Comparison of ENCODE assay signal across 14 mouse cellular contexts in the genomic region with DNA sequence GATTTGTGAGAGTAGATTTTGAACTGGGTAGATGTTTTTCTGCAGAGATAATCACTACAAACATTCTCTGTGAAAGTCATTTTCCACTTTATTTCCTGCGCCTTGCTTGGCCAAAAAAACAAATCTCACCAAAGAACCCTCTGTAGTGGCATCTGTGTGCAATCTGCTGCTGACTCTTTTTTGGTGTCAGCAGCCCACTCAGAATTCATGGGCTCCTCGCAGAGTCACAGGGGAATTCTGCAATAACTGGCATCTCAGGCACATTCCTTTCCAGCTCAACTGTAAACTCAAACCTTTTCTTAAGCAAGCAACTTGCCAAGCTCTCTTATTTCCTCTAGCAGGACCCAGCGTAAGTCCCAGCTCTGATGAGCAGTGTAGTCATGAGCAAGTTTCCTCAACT.
A peak's percentile ranks its signal among the peaks of the same experiment; 100 is the strongest.
DNase-seq lines count a peak whose midpoint lies in the region; ATAC-seq and TF ChIP-seq lines count a peak whose summit lies in the region.
"Had no signal": no experiment of that assay in that cellular context is flagged by ENCODE, and none has a peak within 500 bp of the region (broad histone marks: within the 10 kb centered on the region; RNA-seq: fewer than 3 reads in every experiment).

No protein-coding gene starts in this region.

- DNase-seq in Muller cell, postnatal 12 days (ENCODE audit: inconsistent ontology term): peak; percentile 50
- DNase-seq in brain, adult 2 months (ENCODE audit: low read depth, low spot score): peak; percentile 92
- DNase-seq in layer of hippocampus, adult 9-10 months (ENCODE audit: low spot score): peak; percentile 76
- peak; percentile 19 for DNase-seq in mesoderm, embryonic 11.5 days (ENCODE audit: low read depth, low spot score)
- no peak for DNase-seq in spleen, postnatal 4 days (ENCODE audit: low spot score in 2 of 2)
- no peak for DNase-seq in liver, postnatal 0 days
- no peak for DNase-seq in adrenal gland, postnatal 10 days
- DNase-seq: heart, adult 18-20 months; heart, postnatal 36 days; kidney, adult 8-10 months; thymus, postnatal 4 days had no signal

- no peak overlapping the region for H3K4me3 ChIP-seq in kidney, embryonic 15.5 days (replicated peaks)
- no peak overlapping the region for H3K4me3 ChIP-seq in liver, postnatal 0 days (ENCODE audit: low read depth, low read length)
- H3K4me3 ChIP-seq: erythroblast, embryonic 14.5 days had no signal

- TF ChIP-seq CTCF in liver, postnatal 0 days (IDR thresholded peaks at IDR 0.05; ENCODE audit: low read depth): no peak

- no peak for TF ChIP-seq EP300 in liver, postnatal 0 days (IDR thresholded peaks at IDR 0.05; ENCODE audit: low read depth)

- ATAC-seq in kidney, embryonic 15.5 days (replicated peaks; ENCODE audit: low FRiP score): no peak
- no peak for ATAC-seq in liver, postnatal 0 days

- H3K4me1 ChIP-seq in kidney, embryonic 15.5 days: no peaks in the 10 kb centered on the region
- no peaks in the 10 kb centered on the region for H3K4me1 ChIP-seq in liver, postnatal 0 days (ENCODE audit: insufficient read depth)

- no peaks in the 10 kb centered on the region for H3K36me3 ChIP-seq in kidney, embryonic 15.5 days
- H3K36me3 ChIP-seq in liver, postnatal 0 days (replicated peaks; ENCODE audit: insufficient read depth, low read length): no peaks in the 10 kb centered on the region

- no peak overlapping the region for H3K9ac ChIP-seq in kidney, embryonic 15.5 days
- no peak overlapping the region for H3K9ac ChIP-seq in liver, postnatal 0 days (replicated peaks)

- no peak overlapping the region for H3K4me2 ChIP-seq in kidney, embryonic 15.5 days
- H3K4me2 ChIP-seq in liver, postnatal 0 days (ENCODE audit: low read depth, low read length): no peak overlapping the region
- H3K4me2 ChIP-seq: liver, embryonic 11.5 days had no signal

- 78% methylated on average over 3 of the region's 3 CpGs for WGBS in kidney, embryonic 15.5 days
- 68% methylated on average over 3 of the region's 3 CpGs for WGBS in liver, postnatal 0 days (ENCODE audit: insufficient replicate concordance)

- no peak overlapping the region for H3K27ac ChIP-seq in kidney, embryonic 15.5 days
- H3K27ac ChIP-seq in liver, postnatal 0 days (ENCODE audit: low read depth): no peak overlapping the region

- H3K9me3 ChIP-seq in kidney, embryonic 15.5 days (replicated peaks): no peaks in the 10 kb centered on the region
- no peaks in the 10 kb centered on the region for H3K9me3 ChIP-seq in liver, postnatal 0 days (ENCODE audit: low read length)

- no peaks in the 10 kb centered on the region for H3K27me3 ChIP-seq in kidney, embryonic 15.5 days
- H3K27me3 ChIP-seq in liver, postnatal 0 days (ENCODE audit: insufficient read depth, low read length): no peaks in the 10 kb centered on the region

Comparison
In these comparisons a context has a peak if more than half of its experiments do, and no peak if none do; other contexts are left out.
1. DNase-seq: peak in Muller cell, postnatal 12 days (single experiment), brain, adult 2 months (single experiment), layer of hippocampus, adult 9-10 months (single experiment) and mesoderm, embryonic 11.5 days (single experiment); none in spleen, postnatal 4 days (0 of 2), liver, postnatal 0 days (single experiment) and adrenal gland, postnatal 10 days (single experiment).